Mouse (Mus musculus) adrenal gland, postnatal 4 days (tissue): ENCODE measurements around the gene H2al1f. TPM values are rescaled to one million over a fixed set of nuclear protein-coding genes. Genes with fewer than 3 reads are reported as not detected.
"Not testable (repeated sequence)": the region's sequence is repeated elsewhere in the genome, so short reads cannot be mapped to it uniquely, and the experiment has no call there.

Experiments used
- DNase-seq, 2 experiments: peaks; one replicate each; pipeline ENCODE4 v3.0.0; 2021 to 2022; ENCODE audit warnings: low spot score in 2 of 2, mixed read lengths in 2 of 2
- long read RNA-seq, 2 experiments: library from polyadenylated mRNA; stranded (forward); transcript quantifications; one replicate each; pipeline ENCODE4 v2.0.0; 2021
- total RNA-seq, 2 experiments: library from RNA; stranded (reverse); gene quantifications; 2 replicates each; pipeline ENCODE4 v1.2.3; 2021

Gene H2al1f
- not detected for total RNA-seq
- long read RNA-seq, experiment 1 = 0 reads
- long read RNA-seq, experiment 2 = 0 reads

DNA sequence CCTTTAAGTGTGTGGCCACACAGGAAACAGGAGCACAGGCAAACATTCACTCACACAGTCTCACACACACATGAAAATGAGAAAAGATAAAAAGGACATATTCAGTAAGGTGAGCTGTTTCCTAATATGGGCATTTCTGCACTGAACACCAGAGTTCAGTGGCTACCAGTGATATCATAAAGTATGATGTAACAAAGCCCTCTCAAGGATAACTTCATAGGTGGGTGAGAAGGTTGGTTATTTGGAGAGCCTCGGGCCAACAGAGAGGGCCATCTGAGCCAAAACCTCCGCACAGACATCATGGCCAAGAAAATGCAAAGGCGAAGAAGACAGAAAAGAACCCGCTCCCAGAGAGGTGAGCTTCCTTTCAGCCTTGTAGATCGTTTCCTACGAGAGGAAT, at the start of gene H2al1f:
TSS of gene H2al1f (plus strand) at position 301 of the 400 bp plus-strand sequence.
- not testable (repeated sequence) for DNase-seq

DNA sequence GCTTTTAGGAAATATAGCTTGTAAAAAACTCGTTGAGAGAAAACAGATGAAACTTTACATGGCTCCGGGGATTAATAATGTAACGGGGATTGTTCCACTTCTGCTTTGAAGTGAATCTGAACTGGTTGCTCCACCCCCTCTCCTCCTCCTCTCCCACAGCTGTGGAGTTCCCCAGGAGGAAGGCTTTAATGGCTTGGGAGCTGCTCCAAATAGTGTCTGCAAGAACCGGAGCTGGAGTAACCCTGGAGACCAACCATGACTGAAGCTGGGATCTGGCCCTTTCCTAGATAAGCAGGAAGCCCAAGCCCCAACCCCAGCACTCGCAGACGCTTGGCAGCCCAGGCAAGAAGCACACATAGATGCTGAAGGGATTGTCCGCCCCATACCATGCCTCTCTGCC, 47.2 kb upstream of the H2al1f start:
- no peak for DNase-seq

DNA sequence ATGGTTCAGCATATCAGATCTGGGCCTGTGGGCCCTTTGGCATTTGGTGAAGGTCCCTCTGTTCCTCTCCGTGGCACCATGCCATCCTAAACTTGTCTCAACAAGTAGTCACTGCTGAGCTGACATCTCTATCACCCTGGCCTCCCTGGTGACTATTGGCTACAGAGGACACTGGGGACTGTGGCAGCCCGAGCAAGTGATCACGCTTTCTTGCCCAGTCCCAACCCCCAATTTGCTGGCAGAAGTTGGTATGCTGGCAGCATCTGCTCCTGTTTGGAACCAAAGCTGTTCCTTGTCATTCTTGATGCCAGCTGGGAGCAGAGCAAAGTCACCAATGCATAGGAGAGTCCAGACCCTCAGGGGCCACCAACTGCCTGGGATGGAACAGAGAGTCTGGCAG, 45.9 kb upstream of the H2al1f start:
- DNase-seq = no peak

DNA sequence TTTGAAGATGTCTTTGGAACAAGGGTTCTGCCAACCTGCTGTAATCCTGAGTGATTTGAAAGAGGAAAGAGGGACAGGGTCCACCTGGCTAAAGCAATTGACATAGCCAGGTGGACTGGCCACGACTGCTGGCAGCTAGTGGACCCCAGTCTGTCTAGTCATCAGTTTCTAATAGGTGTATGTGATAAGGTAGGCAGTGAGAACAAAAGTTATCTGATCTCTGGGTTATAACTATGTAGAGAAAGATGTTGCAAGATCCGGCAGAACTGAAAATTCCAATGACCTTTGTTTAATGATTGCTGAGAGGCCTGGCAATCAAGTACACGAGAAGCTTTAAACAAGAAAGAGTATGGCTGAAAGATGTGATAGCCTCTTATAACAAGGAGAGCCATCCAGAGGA, 41.8 kb upstream of the H2al1f start:
- no peak for DNase-seq

DNA sequence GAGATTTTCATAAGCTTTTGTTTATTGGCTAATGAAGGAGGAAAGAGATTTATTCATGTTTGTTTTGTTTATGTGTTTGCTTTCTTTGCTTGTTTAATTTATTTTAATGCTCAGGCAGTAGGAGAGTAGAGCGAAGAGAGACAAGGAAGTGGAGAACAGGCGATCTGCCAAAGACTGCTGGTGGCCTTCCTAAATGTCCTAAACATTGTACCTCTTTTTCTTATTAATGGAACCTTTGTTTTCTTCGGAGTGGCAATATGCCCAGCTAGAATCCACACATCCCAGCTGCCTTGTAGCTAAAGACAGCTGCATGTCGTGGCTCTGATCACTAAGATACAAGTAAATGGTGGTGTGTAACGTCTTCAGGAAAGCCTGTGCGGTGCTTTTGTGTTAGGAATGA, 37.9 kb upstream of the H2al1f start:
- no peak for DNase-seq

DNA sequence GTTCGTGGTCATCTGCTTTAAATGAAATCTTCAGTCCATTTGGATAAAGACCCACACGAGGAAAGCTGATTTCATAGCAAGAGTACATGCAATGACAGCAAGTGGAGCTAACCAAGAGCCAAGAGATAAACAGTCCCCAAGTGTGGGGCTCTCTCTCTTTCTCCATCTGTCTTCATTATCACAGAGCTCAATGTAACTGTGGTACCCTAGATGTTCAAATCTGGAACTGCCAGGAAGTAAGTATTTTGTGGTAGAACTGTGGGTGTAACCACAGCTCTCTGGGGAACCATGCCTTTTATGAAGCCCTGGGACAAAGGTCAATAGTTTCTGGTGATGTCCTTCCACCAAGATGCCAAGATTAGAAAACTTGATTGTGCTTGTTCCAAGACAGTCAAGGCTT, 34.2 kb upstream of the H2al1f start:
- DNase-seq = no peak

DNA sequence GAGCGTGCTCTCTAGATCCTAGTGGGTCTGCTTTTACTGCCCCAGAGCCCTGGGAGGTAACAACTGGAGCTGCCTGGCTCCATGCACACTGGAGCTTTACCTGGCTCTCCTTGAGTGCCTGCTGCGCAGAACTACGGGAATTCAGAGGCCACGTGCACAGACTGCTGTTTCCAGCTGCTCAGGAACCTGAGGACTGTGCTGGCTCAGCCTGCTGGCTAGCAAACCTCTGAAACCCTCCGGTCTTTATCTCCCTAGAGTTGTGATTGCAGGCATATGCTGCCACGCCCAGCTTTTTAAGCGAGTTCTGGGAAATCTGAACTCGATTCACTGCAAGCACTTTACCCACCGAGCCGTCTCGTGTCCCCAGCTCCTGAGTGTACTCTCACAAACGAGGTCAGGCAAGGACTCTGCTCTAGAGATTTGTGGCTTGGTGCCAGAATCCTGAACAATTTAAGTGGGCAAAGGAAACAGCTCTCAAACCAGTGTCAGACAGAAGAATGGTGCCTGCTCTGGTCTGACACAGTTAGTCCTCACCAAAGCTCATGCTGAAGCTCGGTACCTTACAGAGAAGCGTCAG, 26.6 kb upstream of the H2al1f start:
- no peak for DNase-seq

DNA sequence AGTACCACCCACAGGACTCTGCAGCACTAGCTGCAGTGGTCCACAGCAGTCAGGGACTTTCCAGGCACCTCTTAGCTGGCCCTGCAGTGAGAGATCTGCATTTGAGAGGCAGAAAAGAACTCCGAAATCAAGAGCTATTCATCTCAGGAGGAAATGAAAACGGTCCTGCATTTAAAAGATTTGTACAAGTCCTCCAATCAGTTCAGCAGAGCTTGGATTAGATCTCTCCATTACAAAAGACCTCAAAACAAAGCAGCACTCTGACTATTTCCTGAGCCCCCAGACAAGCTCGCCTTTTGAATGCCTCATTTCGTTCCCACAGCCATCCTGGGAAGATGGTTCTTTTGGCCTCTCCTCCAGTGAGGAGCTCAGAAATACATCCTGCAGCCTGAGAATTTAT, 25.7 kb upstream of the H2al1f start:
- DNase-seq = no peak

DNA sequence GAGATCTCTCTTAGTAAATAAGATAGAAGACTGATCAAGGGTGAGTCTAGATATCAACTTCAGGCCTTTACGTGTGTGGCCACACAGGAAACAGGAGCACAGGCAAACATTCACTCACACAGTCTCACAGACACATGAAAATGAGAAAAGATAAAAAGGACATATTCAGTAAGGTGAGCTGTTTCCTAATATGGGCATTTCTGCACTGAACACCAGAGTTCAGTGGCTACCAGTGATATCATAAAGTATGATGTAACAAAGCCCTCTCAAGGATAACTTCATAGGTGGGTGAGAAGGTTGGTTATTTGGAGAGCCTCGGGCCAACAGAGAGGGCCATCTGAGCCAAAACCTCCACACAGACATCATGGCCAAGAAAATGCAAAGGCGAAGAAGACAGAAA, 16.0 kb upstream of the H2al1f start, which contains the start of gene H2al1a:
TSS of gene H2al1a (plus strand) at position 301 of the 400 bp plus-strand sequence.
- not testable (repeated sequence) for DNase-seq

DNA sequence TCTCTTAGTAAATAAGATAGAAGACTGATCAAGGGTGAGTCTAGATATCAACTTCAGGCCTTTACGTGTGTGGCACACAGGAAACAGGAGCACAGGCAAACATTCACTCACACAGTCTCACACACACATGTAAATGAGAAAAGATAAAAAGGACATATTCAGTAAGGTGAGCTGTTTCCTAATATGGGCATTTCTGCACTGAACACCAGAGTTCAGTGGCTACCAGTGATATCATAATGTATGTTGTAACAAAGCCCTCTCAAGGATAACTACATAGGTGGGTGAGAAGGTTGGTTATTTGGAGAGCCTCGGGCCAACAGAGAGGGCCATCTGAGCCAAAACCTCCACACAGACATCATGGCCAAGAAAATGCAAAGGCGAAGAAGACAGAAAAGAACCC, 12.8 kb upstream of the H2al1f start, which contains the start of gene H2al1b:
TSS of gene H2al1b (plus strand) at position 301 of the 400 bp plus-strand sequence.
- not testable (repeated sequence) for DNase-seq

DNA sequence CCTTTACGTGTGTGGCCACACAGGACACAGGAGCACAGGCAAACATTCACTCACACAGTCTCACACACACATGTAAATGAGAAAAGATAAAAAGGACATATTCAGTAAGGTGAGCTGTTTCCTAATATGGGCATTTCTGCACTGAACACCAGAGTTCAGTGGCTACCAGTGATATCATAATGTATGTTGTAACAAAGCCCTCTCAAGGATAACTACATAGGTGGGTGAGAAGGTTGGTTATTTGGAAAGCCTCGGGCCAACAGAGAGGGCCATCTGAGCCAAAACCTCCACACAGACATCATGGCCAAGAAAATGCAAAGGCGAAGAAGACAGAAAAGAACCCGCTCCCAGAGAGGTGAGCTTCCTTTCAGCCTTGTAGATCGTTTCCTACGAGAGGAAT, 9.6 kb upstream of the H2al1f start, which contains the start of gene H2al1c:
TSS of gene H2al1c (plus strand) at position 301 of the 400 bp plus-strand sequence.
- not testable (repeated sequence) for DNase-seq

DNA sequence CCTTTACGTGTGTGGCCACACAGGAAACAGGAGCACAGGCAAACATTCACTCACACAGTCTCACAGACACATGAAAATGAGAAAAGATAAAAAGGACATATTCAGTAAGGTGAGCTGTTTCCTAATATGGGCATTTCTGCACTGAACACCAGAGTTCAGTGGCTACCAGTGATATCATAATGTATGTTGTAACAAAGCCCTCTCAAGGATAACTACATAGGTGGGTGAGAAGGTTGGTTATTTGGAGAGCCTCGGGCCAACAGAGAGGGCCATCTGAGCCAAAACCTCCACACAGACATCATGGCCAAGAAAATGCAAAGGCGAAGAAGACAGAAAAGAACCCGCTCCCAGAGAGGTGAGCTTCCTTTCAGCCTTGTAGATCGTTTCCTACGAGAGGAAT, 6.4 kb upstream of the H2al1f start, which contains the start of gene H2al1d:
TSS of gene H2al1d (plus strand) at position 301 of the 400 bp plus-strand sequence.
- DNase-seq = not testable (repeated sequence)

DNA sequence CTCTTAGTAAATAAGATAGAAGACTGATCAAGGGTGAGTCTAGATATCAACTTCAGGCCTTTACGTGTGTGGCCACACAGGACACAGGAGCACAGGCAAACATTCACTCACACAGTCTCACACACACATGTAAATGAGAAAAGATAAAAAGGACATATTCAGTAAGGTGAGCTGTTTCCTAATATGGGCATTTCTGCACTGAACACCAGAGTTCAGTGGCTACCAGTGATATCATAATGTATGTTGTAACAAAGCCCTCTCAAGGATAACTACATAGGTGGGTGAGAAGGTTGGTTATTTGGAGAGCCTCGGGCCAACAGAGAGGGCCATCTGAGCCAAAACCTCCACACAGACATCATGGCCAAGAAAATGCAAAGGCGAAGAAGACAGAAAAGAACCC, 3.3 kb upstream of the H2al1f start, which contains the start of gene H2al1e:
TSS of gene H2al1e (plus strand) at position 301 of the 400 bp plus-strand sequence.
- DNase-seq = not testable (repeated sequence)

DNA sequence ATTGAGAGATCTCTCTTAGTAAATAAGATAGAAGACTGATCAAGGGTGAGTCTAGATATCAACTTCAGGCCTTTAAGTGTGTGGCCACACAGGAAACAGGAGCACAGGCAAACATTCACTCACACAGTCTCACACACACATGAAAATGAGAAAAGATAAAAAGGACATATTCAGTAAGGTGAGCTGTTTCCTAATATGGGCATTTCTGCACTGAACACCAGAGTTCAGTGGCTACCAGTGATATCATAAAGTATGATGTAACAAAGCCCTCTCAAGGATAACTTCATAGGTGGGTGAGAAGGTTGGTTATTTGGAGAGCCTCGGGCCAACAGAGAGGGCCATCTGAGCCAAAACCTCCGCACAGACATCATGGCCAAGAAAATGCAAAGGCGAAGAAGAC, 3.0 kb downstream of the H2al1f start, which contains the start of gene H2al1g:
TSS of gene H2al1g (plus strand) at position 301 of the 400 bp plus-strand sequence.
- not testable (repeated sequence) for DNase-seq

DNA sequence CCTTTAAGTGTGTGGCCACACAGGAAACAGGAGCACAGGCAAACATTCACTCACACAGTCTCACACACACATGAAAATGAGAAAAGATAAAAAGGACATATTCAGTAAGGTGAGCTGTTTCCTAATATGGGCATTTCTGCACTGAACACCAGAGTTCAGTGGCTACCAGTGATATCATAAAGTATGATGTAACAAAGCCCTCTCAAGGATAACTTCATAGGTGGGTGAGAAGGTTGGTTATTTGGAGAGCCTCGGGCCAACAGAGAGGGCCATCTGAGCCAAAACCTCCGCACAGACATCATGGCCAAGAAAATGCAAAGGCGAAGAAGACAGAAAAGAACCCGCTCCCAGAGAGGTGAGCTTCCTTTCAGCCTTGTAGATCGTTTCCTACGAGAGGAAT, 6.2 kb downstream of the H2al1f start, which contains the start of gene H2al1h:
TSS of gene H2al1h (plus strand) at position 301 of the 400 bp plus-strand sequence.
- not testable (repeated sequence) for DNase-seq

DNA sequence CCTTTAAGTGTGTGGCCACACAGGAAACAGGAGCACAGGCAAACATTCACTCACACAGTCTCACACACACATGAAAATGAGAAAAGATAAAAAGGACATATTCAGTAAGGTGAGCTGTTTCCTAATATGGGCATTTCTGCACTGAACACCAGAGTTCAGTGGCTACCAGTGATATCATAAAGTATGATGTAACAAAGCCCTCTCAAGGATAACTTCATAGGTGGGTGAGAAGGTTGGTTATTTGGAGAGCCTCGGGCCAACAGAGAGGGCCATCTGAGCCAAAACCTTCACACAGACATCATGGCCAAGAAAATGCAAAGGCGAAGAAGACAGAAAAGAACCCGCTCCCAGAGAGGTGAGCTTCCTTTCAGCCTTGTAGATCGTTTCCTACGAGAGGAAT, 9.4 kb downstream of the H2al1f start, which contains the start of gene H2al1i:
TSS of gene H2al1i (plus strand) at position 301 of the 400 bp plus-strand sequence.
- not testable (repeated sequence) for DNase-seq

DNA sequence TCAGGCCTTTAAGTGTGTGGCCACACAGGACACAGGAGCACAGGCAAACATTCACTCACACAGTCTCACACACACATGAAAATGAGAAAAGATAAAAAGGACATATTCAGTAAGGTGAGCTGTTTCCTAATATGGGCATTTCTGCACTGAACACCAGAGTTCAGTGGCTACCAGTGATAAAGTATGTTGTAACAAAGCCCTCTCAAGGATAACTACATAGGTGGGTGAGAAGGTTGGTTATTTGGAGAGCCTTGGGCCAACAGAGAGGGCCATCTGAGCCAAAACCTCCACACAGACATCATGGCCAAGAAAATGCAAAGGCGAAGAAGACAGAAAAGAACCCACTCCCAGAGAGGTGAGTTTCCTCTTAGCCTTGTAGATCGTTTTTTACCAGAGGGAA, 12.6 kb downstream of the H2al1f start, which contains the start of gene H2al1j:
TSS of gene H2al1j (plus strand) at position 301 of the 400 bp plus-strand sequence.
- DNase-seq = not testable (repeated sequence)

DNA sequence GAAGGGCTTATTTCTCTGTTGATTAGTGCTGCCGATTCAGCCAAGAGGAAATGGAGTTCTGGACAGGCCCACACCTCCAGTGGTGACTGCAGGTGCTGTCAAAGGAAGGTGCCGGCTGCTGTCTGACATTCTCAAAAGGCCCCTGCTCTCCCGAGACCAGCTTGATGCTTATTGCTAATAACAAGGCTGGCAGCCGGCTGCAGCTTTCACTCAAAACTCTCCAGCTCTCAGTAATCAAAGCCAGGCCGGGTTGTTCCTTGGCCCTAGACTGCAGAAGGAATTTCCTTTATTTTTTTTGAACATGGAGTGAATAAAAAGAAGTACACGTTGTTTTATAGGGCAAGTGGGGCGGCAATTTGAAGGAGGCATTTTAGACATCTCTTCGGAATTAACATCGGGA, 30.8 kb downstream of the H2al1f start:
- no peak for DNase-seq

DNA sequence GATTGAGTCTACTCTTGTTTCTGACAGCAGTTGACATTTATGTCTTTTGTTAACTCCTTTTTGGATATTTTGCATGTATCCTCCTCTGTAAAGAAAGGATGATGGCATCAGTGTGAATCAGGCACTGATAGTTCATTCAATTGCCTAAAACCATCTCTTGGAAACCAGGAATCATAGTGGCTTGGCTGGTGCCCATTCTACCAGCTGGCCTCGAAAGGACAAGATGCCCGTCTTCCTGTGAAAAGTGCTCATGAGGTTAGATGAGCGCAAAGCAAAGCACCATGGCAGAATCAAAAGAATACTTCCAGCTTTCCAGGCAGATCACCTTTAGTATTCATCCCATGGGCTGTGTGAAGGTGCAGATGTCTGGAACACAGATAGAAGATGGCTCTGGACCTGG, 31.8 kb downstream of the H2al1f start:
- DNase-seq = no peak

DNA sequence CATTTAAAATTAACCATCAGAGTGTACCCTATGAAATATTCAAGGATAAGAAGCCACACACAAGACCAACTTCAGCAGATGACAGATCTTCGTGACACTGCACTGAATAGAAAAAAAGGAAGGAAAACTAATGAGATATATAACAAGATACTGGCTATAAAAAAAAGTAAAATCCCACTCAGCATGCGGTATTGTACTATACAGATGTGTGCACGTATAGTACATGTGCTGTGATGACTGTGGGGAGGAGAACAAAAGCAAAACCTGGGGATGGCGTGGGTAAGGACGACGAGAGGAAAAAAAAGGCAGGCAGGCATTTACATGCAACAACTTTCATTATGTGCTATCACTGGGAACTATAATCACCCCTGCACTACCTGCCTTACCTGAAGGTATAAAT, 45.9 kb downstream of the H2al1f start:
- DNase-seq = no peak

DNA sequence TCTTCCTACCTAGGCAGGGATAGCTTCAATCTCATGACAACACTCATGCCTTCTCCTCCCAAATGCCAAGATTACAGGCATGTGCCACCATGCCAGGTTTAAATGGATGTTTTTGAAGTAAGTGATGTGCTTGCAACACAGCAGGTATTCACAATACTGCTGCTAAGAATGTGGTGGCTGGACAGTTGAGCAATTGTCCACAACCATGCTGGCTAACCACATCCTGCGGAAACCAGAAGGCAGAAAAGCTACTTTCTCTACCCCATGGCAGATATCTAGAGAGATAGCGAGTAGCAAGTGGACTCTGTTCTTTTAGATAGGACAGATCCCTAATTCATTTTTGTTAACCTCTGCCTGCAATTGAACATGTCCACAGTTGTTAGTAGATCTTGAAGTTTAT, 46.3 kb downstream of the H2al1f start:
- DNase-seq = no peak

DNA sequence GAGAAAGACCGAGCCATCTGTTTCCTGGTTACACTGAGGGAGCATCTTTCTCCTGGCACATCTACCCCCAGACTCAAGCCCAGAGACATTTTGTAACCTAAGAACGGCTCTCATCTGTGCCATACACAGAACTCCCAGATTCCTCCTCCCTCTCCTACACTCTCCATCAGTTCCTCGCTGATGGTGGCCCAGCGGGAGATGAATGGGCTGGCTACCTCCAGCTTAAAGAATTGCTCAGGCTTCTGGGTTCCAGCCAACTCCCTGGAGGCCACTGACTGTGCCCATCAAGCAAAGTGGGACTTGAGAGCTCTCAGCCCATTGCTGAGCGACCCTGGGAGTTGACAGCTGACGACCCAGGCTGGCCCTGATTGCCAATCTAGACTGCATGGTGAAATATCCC, 48.9 kb downstream of the H2al1f start:
- no peak for DNase-seq
